Mouse (Mus musculus): ENCODE results near the gene Abcc9. TPM values are rescaled to one million over a fixed set of nuclear protein-coding genes. Genes with fewer than 3 reads are reported as not detected.
A peak's percentile ranks its signal among the peaks of the same experiment; 100 is the strongest.

Abcc9 gene
- polyA plus RNA-seq, 1 experiment from 2014 or later, result 22.9 TPM

- ATAC-seq (ENCODE audit: insufficient number of reproducible peaks, insufficient read depth, low FRiP score, low read depth), result no peak
- no peak overlapping the region for H3K4me3 ChIP-seq (ENCODE audit: control insufficient read depth in 1 of 2, insufficient read depth in 1 of 2, low read depth in 1 of 2, low read length in 2 of 2)
- no peaks in the 10 kb centered on the region for H3K27me3 ChIP-seq (ENCODE audit: control insufficient read depth, insufficient read depth, low read length)
- WGBS, result 84% methylated on average over 6 of the region's 6 CpGs
- H3K9me3 ChIP-seq (ENCODE audit: control insufficient read depth, low read length), result no peaks in the 10 kb centered on the region
- no peak overlapping the region for H3K9ac ChIP-seq (ENCODE audit: low read length)
- H3K4me2 ChIP-seq (ENCODE audit: low read length), result no peak overlapping the region
- H3K36me3 ChIP-seq (ENCODE audit: control insufficient read depth, insufficient read depth, low read length), result no peaks in the 10 kb centered on the region
- H3K27ac ChIP-seq (replicated peaks in 1 of 2; ENCODE audit: control insufficient read depth in 1 of 2, insufficient read depth in 1 of 2, low read depth in 2 of 2, low read length in 2 of 2), result no peak overlapping the region
- H3K4me1 ChIP-seq (ENCODE audit: control insufficient read depth in 2 of 2, insufficient read depth in 2 of 2, low read length in 2 of 2), result peaks cover 0 to 2% of the 10 kb centered on the region in 2 experiments; a peak in 1 of 4 replicates
Measured at GRCm38 (mm10) chr6:142741763-142742162, 39.6 kb upstream of the Abcc9 start.

- Histone ChIP-seq H3K4me1 (ENCODE audit: control insufficient read depth in 2 of 2, insufficient read depth in 2 of 2, low read length in 2 of 2) (peaks cover 0 to 2% of the 10 kb centered on the region in 2 experiments; a peak in 1 of 4 replicates), H3K27me3 (ENCODE audit: control insufficient read depth, insufficient read depth, low read length) (no peaks in the 10 kb centered on the region), H3K9me3 (ENCODE audit: control insufficient read depth, low read length) (no peaks in the 10 kb centered on the region), H3K27ac (replicated peaks in 1 of 2; ENCODE audit: control insufficient read depth in 1 of 2, insufficient read depth in 1 of 2, low read depth in 2 of 2, low read length in 2 of 2) (no peak overlapping the region), H3K9ac (ENCODE audit: low read length) (no peak overlapping the region), H3K4me2 (ENCODE audit: low read length) (no peak overlapping the region), H3K4me3 (ENCODE audit: control insufficient read depth in 1 of 2, insufficient read depth in 1 of 2, low read depth in 1 of 2, low read length in 2 of 2) (no peak overlapping the region), H3K36me3 (ENCODE audit: control insufficient read depth, insufficient read depth, low read length) (no peaks in the 10 kb centered on the region)
- no peak for ATAC-seq (ENCODE audit: insufficient number of reproducible peaks, insufficient read depth, low FRiP score, low read depth)
- 81% methylated on average over 6 of the region's 6 CpGs for WGBS
Measured at GRCm38 (mm10) chr6:142738637-142739036, 36.5 kb upstream of the Abcc9 start.

DNA sequence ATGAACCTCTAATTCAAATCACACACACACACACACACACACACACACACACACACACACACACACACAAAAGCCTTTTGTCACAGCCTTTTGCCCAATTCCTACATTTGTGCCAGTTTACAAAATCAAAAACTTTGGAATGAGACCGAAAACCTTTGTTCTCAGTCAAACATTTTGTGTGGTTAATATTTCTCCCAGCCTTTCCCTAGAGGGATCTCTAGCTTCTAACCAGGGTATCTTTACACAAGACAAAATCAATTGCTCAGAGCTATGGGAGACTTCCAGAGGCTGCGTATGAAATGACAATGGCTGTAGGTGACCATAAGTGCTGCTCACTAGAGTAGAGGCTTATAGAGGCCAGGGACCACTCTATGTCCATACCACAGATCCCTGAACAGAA, 36.1 kb upstream of the Abcc9 start:
- Histone ChIP-seq H3K9me3 (ENCODE audit: control insufficient read depth, low read length) (no peaks in the 10 kb centered on the region), H3K4me3 (ENCODE audit: control insufficient read depth in 1 of 2, insufficient read depth in 1 of 2, low read depth in 1 of 2, low read length in 2 of 2) (no peak overlapping the region), H3K27me3 (ENCODE audit: control insufficient read depth, insufficient read depth, low read length) (no peaks in the 10 kb centered on the region), H3K4me1 (ENCODE audit: control insufficient read depth in 2 of 2, insufficient read depth in 2 of 2, low read length in 2 of 2) (peaks cover 0 to 2% of the 10 kb centered on the region in 2 experiments; a peak in 1 of 4 replicates), H3K27ac (replicated peaks in 1 of 2; ENCODE audit: control insufficient read depth in 1 of 2, insufficient read depth in 1 of 2, low read depth in 2 of 2, low read length in 2 of 2) (no peak overlapping the region), H3K4me2 (ENCODE audit: low read length) (no peak overlapping the region), H3K9ac (ENCODE audit: low read length) (no peak overlapping the region), H3K36me3 (ENCODE audit: control insufficient read depth, insufficient read depth, low read length) (no peaks in the 10 kb centered on the region)
- WGBS, result 92% methylated on average over 2 of the region's 2 CpGs
- ATAC-seq (ENCODE audit: insufficient number of reproducible peaks, insufficient read depth, low FRiP score, low read depth), result no peak

DNA sequence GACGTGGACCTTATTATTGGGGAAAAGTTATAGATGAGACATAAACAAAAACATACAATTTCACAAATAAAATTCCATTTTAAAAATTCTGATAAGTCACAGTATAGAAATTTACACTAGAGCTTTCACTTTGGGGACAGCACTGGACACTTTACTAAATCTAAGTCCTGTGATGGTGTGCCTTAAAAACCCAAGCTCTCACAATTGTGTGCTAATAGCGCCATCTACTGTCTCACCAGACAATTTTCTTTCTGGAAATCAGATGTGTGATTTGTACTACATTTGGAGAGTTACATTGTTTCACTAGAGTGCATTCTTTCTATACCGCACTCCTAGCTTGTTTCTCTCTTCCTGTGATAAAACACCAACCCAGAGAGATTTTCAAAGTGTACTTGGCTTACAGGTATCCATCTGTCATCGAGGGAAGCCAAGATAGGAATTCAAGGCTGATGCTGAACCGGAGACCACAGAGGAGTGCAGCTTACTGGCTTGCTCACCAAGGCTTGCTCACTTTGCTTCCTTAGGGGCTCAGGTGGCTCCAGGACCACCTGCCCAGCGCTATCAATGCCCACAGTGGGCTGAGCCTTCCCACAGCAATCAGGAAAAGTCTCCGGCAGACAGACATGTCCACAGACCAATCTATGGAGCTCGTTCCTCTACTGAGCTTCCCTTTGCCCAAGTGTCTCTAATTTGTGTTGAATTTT, 33.3 kb upstream of the Abcc9 start:
- Histone ChIP-seq H3K27me3 (ENCODE audit: control insufficient read depth, insufficient read depth, low read length) (no peaks in the 10 kb centered on the region), H3K4me1 (ENCODE audit: control insufficient read depth in 2 of 2, insufficient read depth in 2 of 2, low read length in 2 of 2) (peaks cover 0 to 2% of the 10 kb centered on the region in 2 experiments; a peak in 1 of 4 replicates), H3K9ac (ENCODE audit: low read length) (no peak overlapping the region), H3K27ac (replicated peaks in 1 of 2; ENCODE audit: control insufficient read depth in 1 of 2, insufficient read depth in 1 of 2, low read depth in 2 of 2, low read length in 2 of 2) (no peak overlapping the region), H3K4me2 (ENCODE audit: low read length) (no peak overlapping the region), H3K36me3 (ENCODE audit: control insufficient read depth, insufficient read depth, low read length) (no peaks in the 10 kb centered on the region), H3K4me3 (ENCODE audit: control insufficient read depth in 1 of 2, insufficient read depth in 1 of 2, low read depth in 1 of 2, low read length in 2 of 2) (no peak overlapping the region), H3K9me3 (ENCODE audit: control insufficient read depth, low read length) (no peaks in the 10 kb centered on the region)
- no peak for ATAC-seq (ENCODE audit: insufficient number of reproducible peaks, insufficient read depth, low FRiP score, low read depth)
- 48% methylated on average over 8 of the region's 8 CpGs for WGBS

- no peaks in the 10 kb centered on the region for H3K27me3 ChIP-seq (ENCODE audit: control insufficient read depth, insufficient read depth, low read length)
- no peak overlapping the region for H3K27ac ChIP-seq (replicated peaks in 1 of 2; ENCODE audit: control insufficient read depth in 1 of 2, insufficient read depth in 1 of 2, low read depth in 2 of 2, low read length in 2 of 2)
- no peak overlapping the region for H3K4me2 ChIP-seq (ENCODE audit: low read length)
- H3K9ac ChIP-seq (ENCODE audit: low read length), result no peak overlapping the region
- H3K9me3 ChIP-seq (ENCODE audit: control insufficient read depth, low read length), result no peaks in the 10 kb centered on the region
- H3K4me3 ChIP-seq (ENCODE audit: control insufficient read depth in 1 of 2, insufficient read depth in 1 of 2, low read depth in 1 of 2, low read length in 2 of 2), result no peak overlapping the region
- 0 out of 2 replicates have a peak, but pooled peaks have one; percentile 45 for ATAC-seq (ENCODE audit: insufficient number of reproducible peaks, insufficient read depth, low FRiP score, low read depth)
- peaks cover 0 to 2% of the 10 kb centered on the region in 2 experiments; a peak in 1 of 4 replicates for H3K4me1 ChIP-seq (ENCODE audit: control insufficient read depth in 2 of 2, insufficient read depth in 2 of 2, low read length in 2 of 2)
- WGBS, result 53% methylated on average over 14 of the region's 14 CpGs
- H3K36me3 ChIP-seq (ENCODE audit: control insufficient read depth, insufficient read depth, low read length), result no peaks in the 10 kb centered on the region
Measured at GRCm38 (mm10) chr6:142732567-142733290, 30.6 kb upstream of the Abcc9 start.

DNA sequence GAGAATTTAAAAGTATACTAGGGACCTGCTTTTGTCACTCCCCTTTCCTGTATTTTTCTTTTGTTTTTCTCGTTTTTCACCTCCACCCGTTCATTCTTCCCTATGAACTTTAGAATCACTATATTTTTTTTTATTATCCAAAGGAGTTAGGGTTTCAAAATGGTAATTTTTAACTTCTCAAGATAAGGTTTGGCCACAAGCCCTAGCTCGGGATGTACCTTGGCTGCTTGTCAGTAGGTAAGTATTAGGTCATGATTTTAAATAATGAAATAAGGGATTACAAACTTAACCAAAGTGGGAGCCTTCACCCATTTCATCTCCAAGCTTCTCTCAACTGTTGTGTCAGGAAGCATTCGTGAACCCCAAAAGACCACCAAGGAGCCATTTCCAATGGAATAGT, 23.9 kb upstream of the Abcc9 start:
- WGBS, result 79% methylated on average over 4 of the region's 4 CpGs
- Histone ChIP-seq H3K4me1 (ENCODE audit: control insufficient read depth in 2 of 2, insufficient read depth in 2 of 2, low read length in 2 of 2) (no peaks in the 10 kb centered on the region), H3K9me3 (ENCODE audit: control insufficient read depth, low read length) (0 out of 2 replicates have a peak, but pooled peaks cover 3% of the 10 kb centered on the region), H3K4me2 (ENCODE audit: low read length) (no peak overlapping the region), H3K27ac (replicated peaks in 1 of 2; ENCODE audit: control insufficient read depth in 1 of 2, insufficient read depth in 1 of 2, low read depth in 2 of 2, low read length in 2 of 2) (no peak overlapping the region), H3K9ac (ENCODE audit: low read length) (no peak overlapping the region), H3K36me3 (ENCODE audit: control insufficient read depth, insufficient read depth, low read length) (no peaks in the 10 kb centered on the region), H3K4me3 (ENCODE audit: control insufficient read depth in 1 of 2, insufficient read depth in 1 of 2, low read depth in 1 of 2, low read length in 2 of 2) (no peak overlapping the region), H3K27me3 (ENCODE audit: control insufficient read depth, insufficient read depth, low read length) (no peaks in the 10 kb centered on the region)
- ATAC-seq (ENCODE audit: insufficient number of reproducible peaks, insufficient read depth, low FRiP score, low read depth), result no peak

DNA sequence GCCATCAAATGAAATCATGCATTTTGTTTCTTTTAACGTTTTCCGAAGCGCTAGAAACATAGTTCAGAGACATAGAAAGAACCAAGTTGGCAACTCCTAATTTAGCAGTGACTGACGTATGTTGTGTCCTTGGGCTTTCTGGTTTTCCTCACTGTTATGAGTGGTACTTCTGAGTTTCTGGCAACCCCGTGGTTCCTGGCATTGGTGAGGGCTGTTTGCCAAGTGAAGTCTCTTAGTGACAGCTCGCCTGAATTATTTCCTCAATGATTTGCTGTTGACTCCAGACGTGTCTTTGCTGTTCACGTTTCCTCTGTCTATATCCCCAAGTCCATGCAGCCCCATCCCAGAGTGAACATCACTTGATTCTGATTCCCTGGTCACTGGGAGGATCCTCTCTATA, 19.6 kb upstream of the Abcc9 start:
- no peak overlapping the region for H3K9ac ChIP-seq (ENCODE audit: low read length)

More for the DNA sequence above, 19.6 kb upstream of the Abcc9 start:
- 0 out of 2 replicates have a peak, but pooled peaks cover 3% of the 10 kb centered on the region for H3K9me3 ChIP-seq (ENCODE audit: control insufficient read depth, low read length)
- no peaks in the 10 kb centered on the region for H3K36me3 ChIP-seq (ENCODE audit: control insufficient read depth, insufficient read depth, low read length)
- H3K27me3 ChIP-seq (ENCODE audit: control insufficient read depth, insufficient read depth, low read length), result no peaks in the 10 kb centered on the region
- H3K4me3 ChIP-seq (ENCODE audit: control insufficient read depth in 1 of 2, insufficient read depth in 1 of 2, low read depth in 1 of 2, low read length in 2 of 2), result no peak overlapping the region
- no peak overlapping the region for H3K27ac ChIP-seq (replicated peaks in 1 of 2; ENCODE audit: control insufficient read depth in 1 of 2, insufficient read depth in 1 of 2, low read depth in 2 of 2, low read length in 2 of 2)
- 62% methylated on average over 8 of the region's 8 CpGs for WGBS
- no peak for ATAC-seq (ENCODE audit: insufficient number of reproducible peaks, insufficient read depth, low FRiP score, low read depth)
- no peak overlapping the region for H3K4me2 ChIP-seq (ENCODE audit: low read length)
- peaks cover 3 to 4% of the 10 kb centered on the region in 2 experiments; a peak in 1 of 4 replicates for H3K4me1 ChIP-seq (ENCODE audit: control insufficient read depth in 2 of 2, insufficient read depth in 2 of 2, low read length in 2 of 2)
